Mouse (Mus musculus) hindbrain, embryonic 12.5 days (tissue): ENCODE measurements around the gene Tmem211. TPM values are rescaled to one million over a fixed set of nuclear protein-coding genes. Genes with fewer than 3 reads are reported as not detected.

Experiments used
- ATAC-seq: fragments of 200-750 bp; cut with Nextera tagmentation; 2 replicates; pipeline ENCODE4 v1.8.0; 2017; ENCODE audit warnings: moderate TSS enrichment; ENCODE audit not compliant: low FRiP score
- H3K27ac ChIP-seq: fragments of 300-500 bp; sonication (generic); 2 replicates; pipeline ENCODE4 v1.5.1; 2016; ENCODE audit warnings: mild to moderate bottlenecking
- H3K27me3 ChIP-seq: fragments of 300-500 bp; sonication (generic); 2 replicates; pipeline ENCODE4 v1.6.1; 2016; ENCODE audit warnings: mild to moderate bottlenecking
- H3K36me3 ChIP-seq: fragments of 300-500 bp; sonication (generic); 2 replicates; pipeline ENCODE4 v1.6.1; 2016; ENCODE audit warnings: mild to moderate bottlenecking
- H3K4me1 ChIP-seq: fragments of 300-500 bp; sonication (generic); 2 replicates; pipeline ENCODE4 v1.6.1; 2016
- H3K4me2 ChIP-seq: fragments of 300-500 bp; sonication (generic); replicated peaks from 2 replicates; pipeline ENCODE4 v1.6.1; 2016; ENCODE audit warnings: mild to moderate bottlenecking
- H3K4me3 ChIP-seq: fragments of 300-500 bp; sonication (generic); 2 replicates; pipeline ENCODE4 v1.5.1; 2016; ENCODE audit warnings: mild to moderate bottlenecking
- H3K9ac ChIP-seq: fragments of 300-500 bp; sonication (generic); 2 replicates; pipeline ENCODE4 v1.6.1; 2016; ENCODE audit warnings: mild to moderate bottlenecking, moderate library complexity
- H3K9me3 ChIP-seq: fragments of 300-500 bp; sonication (generic); replicated peaks from 2 replicates; pipeline ENCODE4 v1.6.1; 2016; ENCODE audit warnings: mild to moderate bottlenecking
- WGBS: fragments of 180-500 bp; shearing (Covaris S2); methylation state at CpG from one replicate; pipeline ENCODE4 v1.1.7; 2016; 5-methylcytosine and 5-hydroxymethylcytosine counted together
- polyA plus RNA-seq: library from polyadenylated mRNA; unstranded; fragments of >200 nt; fragmentation: Nextera tagmentation; extraction: Ambion mirVana; gene quantifications from 2 replicates; pipeline ENCODE4 v1.2.1, GENCODE M21; 2016

The Tmem211 gene
- polyA plus RNA-seq: 0.15 TPM in 1 of 2 replicates, not detected in the other

DNA sequence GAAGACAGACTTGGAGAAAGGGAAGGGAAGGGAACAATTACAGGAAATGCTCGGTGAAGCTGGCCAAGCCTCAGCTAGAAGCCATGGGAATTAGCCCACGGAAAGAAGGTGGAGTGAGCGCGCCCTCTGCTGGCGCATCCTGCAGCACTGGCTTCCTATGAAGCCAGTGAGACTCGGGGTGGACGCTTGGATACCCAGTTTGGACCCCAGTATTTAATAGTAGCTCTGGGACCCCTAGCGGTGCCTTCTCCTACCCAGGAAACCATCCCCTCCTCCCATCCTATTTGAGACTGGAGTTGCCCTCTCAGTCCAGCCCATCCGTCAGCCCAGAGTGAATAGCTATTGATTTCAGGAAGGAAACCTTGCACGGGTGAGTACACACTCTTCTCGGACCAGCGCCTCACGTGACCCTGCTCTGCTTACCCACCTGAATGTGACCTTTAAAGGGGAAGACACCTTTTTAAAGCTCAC, at the start of gene Tmem211:
TSS of gene Tmem211 (plus strand) at position 278 of the 471 bp plus-strand sequence.
- 1% methylated on average over 13 of the region's 13 CpGs for WGBS
- ATAC-seq: peak; percentile 80
- Histone ChIP-seq H3K27ac (peak within 1 kb of the TSS; percentile 58; the same call in 1 of the 2 replicates), H3K9me3 (no peaks in the 10 kb centered on the region), H3K4me3 (peak within 1 kb of the TSS; percentile 19), H3K36me3 (no peaks in the 10 kb centered on the region), H3K27me3 (no peaks in the 10 kb centered on the region), H3K9ac (0 out of 2 replicates have a peak within 1 kb of the TSS, but pooled peaks have one; percentile 2), H3K4me2 (peak within 1 kb of the TSS; percentile 48), H3K4me1 (peaks cover 13% of the 10 kb centered on the region)

DNA sequence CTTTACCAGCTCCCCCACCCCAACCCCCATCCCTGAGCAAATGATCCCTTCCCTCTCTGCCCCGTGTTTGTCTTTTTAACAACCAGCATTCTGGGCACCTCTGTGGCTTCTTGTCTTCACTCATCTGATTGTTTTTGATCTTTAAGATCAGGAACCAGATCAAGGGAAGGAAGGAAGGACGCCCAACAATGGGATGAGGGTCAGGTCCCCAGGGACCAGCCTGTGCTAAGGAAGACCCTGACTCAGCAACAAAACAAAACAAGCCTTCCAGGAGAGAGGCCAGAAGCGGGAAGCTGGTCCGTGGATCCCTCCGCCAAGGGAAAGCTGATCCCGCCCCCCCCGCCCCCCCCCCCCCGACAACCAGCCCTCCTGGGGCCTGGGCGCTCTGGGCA, 47.3 kb upstream of the Tmem211 start:
- 6% methylated on average over 8 of the region's 9 CpGs for WGBS
- no peaks in the 10 kb centered on the region for H3K9me3 ChIP-seq
- H3K27me3 ChIP-seq: no peaks in the 10 kb centered on the region
- peaks cover 14% of the 10 kb centered on the region for H3K4me1 ChIP-seq
- peak overlapping the region; percentile 50 for H3K4me2 ChIP-seq
- peak overlapping the region; percentile 42; the same call in 1 of the 2 replicates for H3K9ac ChIP-seq
- no peak for ATAC-seq
- peak overlapping the region; percentile 80 for H3K27ac ChIP-seq
- H3K36me3 ChIP-seq: no peaks in the 10 kb centered on the region
- H3K4me3 ChIP-seq: peak overlapping the region; percentile 15

DNA sequence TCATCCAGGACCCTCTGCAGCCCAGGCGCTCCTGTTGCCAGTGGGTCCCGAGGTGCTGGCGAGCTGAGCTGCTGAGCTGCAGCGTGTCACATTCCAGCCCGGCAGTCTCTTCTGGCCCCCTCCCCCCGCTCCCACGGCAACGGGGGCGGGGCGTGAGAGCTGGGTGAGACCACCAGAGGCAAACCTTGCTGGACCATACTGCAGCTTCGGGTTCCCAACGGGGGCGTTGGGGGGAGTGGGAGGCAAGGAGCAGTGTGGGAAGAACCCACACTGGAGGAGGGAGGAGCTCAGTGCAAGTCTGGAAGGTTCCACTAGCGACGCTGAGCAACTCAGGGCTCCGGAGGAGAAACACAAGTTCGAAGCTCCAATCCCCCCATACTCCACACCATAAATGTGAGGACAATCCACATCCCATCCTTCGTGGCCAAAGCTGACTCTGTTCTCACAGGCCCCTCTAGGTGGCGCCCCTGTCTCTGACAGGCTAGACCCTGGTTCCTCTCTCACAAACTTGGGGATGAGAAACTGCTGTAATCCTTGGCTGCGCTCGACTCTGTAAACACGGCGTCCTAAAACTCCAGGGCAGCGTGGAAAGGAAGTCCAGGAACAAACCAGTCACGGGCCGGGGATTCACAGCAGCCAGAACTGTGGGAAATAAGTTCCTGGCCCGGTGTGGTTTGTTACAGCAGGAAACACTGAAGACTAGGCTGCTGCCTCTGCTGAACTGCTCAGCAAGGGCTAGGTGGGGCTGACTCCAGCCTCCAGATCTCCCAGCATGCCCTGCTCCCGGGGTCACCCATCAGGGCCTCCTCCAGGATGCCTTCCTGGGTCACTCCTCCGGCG, 46.6 kb upstream of the Tmem211 start:
- H3K4me2 ChIP-seq: peak overlapping the region; percentile 50
- H3K4me3 ChIP-seq: peak overlapping the region; percentile 15
- H3K27ac ChIP-seq: peak overlapping the region; percentile 80
- H3K36me3 ChIP-seq: no peaks in the 10 kb centered on the region
- peak overlapping the region; percentile 42; the same call in 1 of the 2 replicates for H3K9ac ChIP-seq
- H3K27me3 ChIP-seq: no peaks in the 10 kb centered on the region
- no peaks in the 10 kb centered on the region for H3K9me3 ChIP-seq
- peaks cover 14% of the 10 kb centered on the region for H3K4me1 ChIP-seq
- ATAC-seq: peak; percentile 78
- WGBS: 4% methylated on average over 29 of the region's 30 CpGs

- peak overlapping the region; percentile 80; the same call in 1 of the 2 replicates for H3K27ac ChIP-seq
- peak overlapping the region; percentile 15; the same call in 1 of the 2 replicates for H3K4me3 ChIP-seq
- no peaks in the 10 kb centered on the region for H3K9me3 ChIP-seq
- peak overlapping the region; percentile 50; the same call in 1 of the 2 replicates for H3K4me2 ChIP-seq
- H3K27me3 ChIP-seq: no peaks in the 10 kb centered on the region
- no peaks in the 10 kb centered on the region for H3K36me3 ChIP-seq
- ATAC-seq: no peak
- H3K9ac ChIP-seq: no peak overlapping the region
- 80% methylated on average over 15 of the region's 15 CpGs for WGBS
- H3K4me1 ChIP-seq: peaks cover 14% of the 10 kb centered on the region
These were observed 46.0 kb upstream of the Tmem211 start for GRCm38 (mm10) chr5:113180755-113181154.

DNA sequence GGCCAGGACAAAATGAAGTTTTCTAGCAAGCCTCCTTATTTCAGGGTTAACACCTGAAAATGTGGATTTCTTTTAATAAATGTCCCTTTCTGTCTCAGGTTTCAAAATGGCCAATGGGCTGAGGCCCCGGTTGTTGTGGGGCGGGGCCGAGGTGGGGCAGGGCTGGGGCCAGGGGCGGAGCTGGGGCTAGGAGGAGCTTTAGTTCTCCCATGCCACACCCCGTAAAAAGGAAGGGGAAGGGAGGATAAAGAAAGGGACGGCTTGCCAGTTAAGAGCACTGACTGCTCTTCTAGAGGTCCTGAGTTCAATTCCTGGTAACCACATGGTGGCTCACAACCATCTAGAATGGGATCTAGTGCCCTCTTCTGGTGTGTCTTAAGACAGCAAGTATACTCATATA, 45.3 kb upstream of the Tmem211 start:
- Histone ChIP-seq H3K4me1 (peaks cover 14% of the 10 kb centered on the region), H3K9ac (no peak overlapping the region), H3K27ac (no peak overlapping the region), H3K4me2 (no peak overlapping the region), H3K27me3 (no peaks in the 10 kb centered on the region), H3K9me3 (no peaks in the 10 kb centered on the region), H3K36me3 (no peaks in the 10 kb centered on the region), H3K4me3 (no peak overlapping the region)
- WGBS: 40% methylated on average over 6 of the region's 6 CpGs
- no peak for ATAC-seq

DNA sequence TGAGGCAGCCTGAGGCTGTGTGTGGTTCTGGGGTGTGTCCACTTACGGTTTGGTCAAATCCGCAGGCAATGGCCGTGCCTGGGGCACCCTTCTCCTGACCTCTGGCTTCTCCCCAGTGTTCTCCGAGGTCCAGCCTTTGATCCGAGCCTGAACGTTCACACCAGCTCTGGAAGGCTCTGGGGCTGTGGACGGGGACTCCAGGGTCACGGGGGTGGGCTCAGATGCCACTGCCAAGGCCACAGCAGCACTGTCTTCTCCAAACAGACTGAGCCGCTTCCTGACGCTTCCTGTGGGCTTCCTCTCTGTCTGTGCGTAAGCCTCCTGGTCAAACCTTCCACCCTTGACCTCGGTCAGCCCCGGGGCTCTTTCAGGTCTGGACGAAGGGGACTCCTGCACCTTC, 36.2 kb upstream of the Tmem211 start:
- no peak overlapping the region for H3K4me2 ChIP-seq
- no peak overlapping the region for H3K4me3 ChIP-seq
- peaks cover 5% of the 10 kb centered on the region for H3K4me1 ChIP-seq
- no peak overlapping the region; the same call in 1 of the 2 replicates for H3K9ac ChIP-seq
- no peaks in the 10 kb centered on the region for H3K27me3 ChIP-seq
- ATAC-seq: no peak
- no peaks in the 10 kb centered on the region for H3K9me3 ChIP-seq
- 73% methylated on average over 14 of the region's 14 CpGs for WGBS
- no peak overlapping the region for H3K27ac ChIP-seq
- no peaks in the 10 kb centered on the region for H3K36me3 ChIP-seq

- no peaks in the 10 kb centered on the region for H3K36me3 ChIP-seq
- peaks cover 5% of the 10 kb centered on the region for H3K4me1 ChIP-seq
- no peaks in the 10 kb centered on the region for H3K27me3 ChIP-seq
- no peaks in the 10 kb centered on the region for H3K9me3 ChIP-seq
- no peak overlapping the region for H3K9ac ChIP-seq
- no peak for ATAC-seq
- no peak overlapping the region for H3K4me2 ChIP-seq
- H3K27ac ChIP-seq: no peak overlapping the region
- no peak overlapping the region for H3K4me3 ChIP-seq
- WGBS: 75% methylated on average over 14 of the region's 14 CpGs
These were observed 34.8 kb upstream of the Tmem211 start for GRCm38 (mm10) chr5:113191901-113192300.

DNA sequence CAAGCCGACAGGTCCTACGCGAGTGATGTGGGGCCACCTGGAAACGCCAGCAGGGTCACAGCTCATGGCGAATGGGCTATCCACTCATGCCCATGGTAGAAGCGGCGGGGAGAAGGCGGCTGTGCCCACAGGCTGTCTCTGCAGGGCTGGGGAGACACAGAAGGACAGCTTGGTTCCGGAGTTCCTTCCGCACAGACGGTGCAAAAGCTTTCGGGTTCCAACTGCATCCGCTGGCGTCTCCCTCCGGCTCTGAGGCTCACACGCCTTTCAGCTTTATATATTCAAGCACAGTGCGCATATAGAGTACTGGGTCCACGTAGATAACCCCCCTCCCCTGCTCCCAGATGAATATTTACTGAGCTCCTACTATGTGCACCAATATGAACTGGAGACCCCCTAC, 32.9 kb upstream of the Tmem211 start:
- no peak overlapping the region for H3K4me3 ChIP-seq
- no peaks in the 10 kb centered on the region for H3K36me3 ChIP-seq
- no peak overlapping the region for H3K9ac ChIP-seq
- H3K27ac ChIP-seq: no peak overlapping the region
- ATAC-seq: no peak
- 93% methylated on average over 18 of the region's 18 CpGs for WGBS
- H3K27me3 ChIP-seq: no peaks in the 10 kb centered on the region
- H3K4me2 ChIP-seq: no peak overlapping the region
- H3K4me1 ChIP-seq: peaks cover 5% of the 10 kb centered on the region
- H3K9me3 ChIP-seq: no peaks in the 10 kb centered on the region

GRCm38 (mm10) chr5:113195451-113195850, 31.3 kb upstream of the Tmem211 start:
- Histone ChIP-seq H3K9ac (no peak overlapping the region), H3K27me3 (no peaks in the 10 kb centered on the region), H3K27ac (no peak overlapping the region), H3K36me3 (no peaks in the 10 kb centered on the region), H3K4me1 (peaks cover 5% of the 10 kb centered on the region), H3K9me3 (no peaks in the 10 kb centered on the region), H3K4me3 (no peak overlapping the region), H3K4me2 (no peak overlapping the region)
- no peak for ATAC-seq
- WGBS: 86% methylated on average over 12 of the region's 12 CpGs

DNA sequence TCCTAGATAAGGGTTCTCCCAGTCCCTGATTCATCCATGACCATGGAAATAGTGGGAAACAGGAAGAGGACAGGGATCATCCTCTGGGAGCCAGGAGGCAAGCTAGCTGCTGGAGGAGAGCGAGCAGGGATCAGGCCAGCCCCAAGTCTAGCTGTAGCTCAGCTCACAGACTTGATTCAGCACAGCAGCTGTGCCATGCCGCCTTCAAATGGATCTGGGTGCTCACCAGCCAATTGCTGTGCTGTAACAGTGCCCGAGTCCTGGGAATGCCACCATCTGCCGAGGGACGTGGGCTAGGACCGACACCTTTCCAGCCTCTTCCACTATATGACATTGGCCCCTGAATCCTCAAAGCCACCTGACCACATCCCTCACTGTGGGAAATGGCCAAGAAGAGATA, 30.8 kb upstream of the Tmem211 start:
- no peaks in the 10 kb centered on the region for H3K36me3 ChIP-seq
- H3K9ac ChIP-seq: no peak overlapping the region
- H3K4me2 ChIP-seq: no peak overlapping the region
- no peak overlapping the region for H3K27ac ChIP-seq
- 93% methylated on average over 6 of the region's 6 CpGs for WGBS
- peaks cover 5% of the 10 kb centered on the region for H3K4me1 ChIP-seq
- no peaks in the 10 kb centered on the region for H3K27me3 ChIP-seq
- no peak overlapping the region for H3K4me3 ChIP-seq
- no peaks in the 10 kb centered on the region for H3K9me3 ChIP-seq
- no peak for ATAC-seq

- H3K4me3 ChIP-seq: no peak overlapping the region
- ATAC-seq: no peak
- WGBS: 70% methylated on average over 9 of the region's 9 CpGs
- no peak overlapping the region for H3K4me2 ChIP-seq
- no peak overlapping the region for H3K27ac ChIP-seq
- H3K36me3 ChIP-seq: no peaks in the 10 kb centered on the region
- no peaks in the 10 kb centered on the region for H3K27me3 ChIP-seq
- peaks cover 1% of the 10 kb centered on the region for H3K4me1 ChIP-seq
- no peaks in the 10 kb centered on the region for H3K9me3 ChIP-seq
- H3K9ac ChIP-seq: no peak overlapping the region
These were observed 29.6 kb upstream of the Tmem211 start for GRCm38 (mm10) chr5:113196916-113197794.
